Mouse (Mus musculus): Measurements from ENCODE around the gene Zcchc13. TPM values are rescaled to one million over a fixed set of nuclear protein-coding genes. Genes with fewer than 3 reads are reported as not detected.
A peak's percentile ranks its signal among the peaks of the same experiment; 100 is the strongest.

The Zcchc13 gene
- polyA plus RNA-seq, 1 experiment from 2014 or later: not detected

- DNase-seq: peak; percentile 19
These were observed 8.6 kb upstream of the Zcchc13 start for GRCm38 (mm10) chrX:103621799-103622198.

GRCm38 (mm10) chrX:103622260-103622934, 8.0 kb upstream of the Zcchc13 start:
- TF ChIP-seq EP300 (IDR thresholded peaks at IDR 0.05; ENCODE audit: low read depth) (no peak), CTCF (IDR thresholded peaks at IDR 0.05; ENCODE audit: low read depth) (peak; percentile 88)
- DNase-seq (peak; percentile 92), ATAC-seq (peak; percentile 98)
- H3K4me3 ChIP-seq (ENCODE audit: low read depth, low read length): peak overlapping the region; percentile 57
- H3K4me2 ChIP-seq (ENCODE audit: low read depth, low read length): peak overlapping the region; percentile 88
- no peaks in the 10 kb centered on the region for H3K27me3 ChIP-seq (ENCODE audit: insufficient read depth, low read length)
- H3K4me1 ChIP-seq (ENCODE audit: insufficient read depth): peaks cover 18% of the 10 kb centered on the region
- H3K9ac ChIP-seq (replicated peaks): peak overlapping the region; percentile 73
- peak overlapping the region; percentile 96 for H3K27ac ChIP-seq (ENCODE audit: low read depth)
- H3K36me3 ChIP-seq (replicated peaks; ENCODE audit: insufficient read depth, low read length): no peaks in the 10 kb centered on the region
- H3K9me3 ChIP-seq (ENCODE audit: low read length): no peaks in the 10 kb centered on the region
- WGBS (ENCODE audit: insufficient replicate concordance): under 1% methylated on average over 33 of the region's 33 CpGs

More at GRCm38 (mm10) chrX:103621799-103622198, 8.6 kb upstream of the Zcchc13 start:
- H3K4me3 ChIP-seq (ENCODE audit: low read depth, low read length): peak overlapping the region; percentile 57
- no peaks in the 10 kb centered on the region for H3K9me3 ChIP-seq (ENCODE audit: low read length)
- peak overlapping the region; percentile 96 for H3K27ac ChIP-seq (ENCODE audit: low read depth)
- no peaks in the 10 kb centered on the region for H3K27me3 ChIP-seq (ENCODE audit: insufficient read depth, low read length)
- no peaks in the 10 kb centered on the region for H3K36me3 ChIP-seq (replicated peaks; ENCODE audit: insufficient read depth, low read length)
- peak; percentile 20 for ATAC-seq
- H3K9ac ChIP-seq (replicated peaks): peak overlapping the region; percentile 73
- WGBS (ENCODE audit: insufficient replicate concordance): 4% methylated on average over 8 of the region's 8 CpGs
- TF ChIP-seq EP300 (IDR thresholded peaks at IDR 0.05; ENCODE audit: low read depth) (no peak), CTCF (IDR thresholded peaks at IDR 0.05; ENCODE audit: low read depth) (no peak)
- H3K4me2 ChIP-seq (ENCODE audit: low read depth, low read length): peak overlapping the region; percentile 88
- H3K4me1 ChIP-seq (ENCODE audit: insufficient read depth): peaks cover 18% of the 10 kb centered on the region

- peaks cover 13% of the 10 kb centered on the region for H3K4me1 ChIP-seq (ENCODE audit: insufficient read depth)
- H3K9me3 ChIP-seq (ENCODE audit: low read length): no peaks in the 10 kb centered on the region
- H3K4me3 ChIP-seq (ENCODE audit: low read depth, low read length): peak overlapping the region; percentile 51
- H3K27ac ChIP-seq (ENCODE audit: low read depth): no peak overlapping the region
- DNase-seq: no peak
- TF ChIP-seq CTCF (IDR thresholded peaks at IDR 0.05; ENCODE audit: low read depth) (no peak), EP300 (IDR thresholded peaks at IDR 0.05; ENCODE audit: low read depth) (no peak)
- peak overlapping the region; percentile 39 for H3K9ac ChIP-seq (replicated peaks)
- 6% methylated on average over 13 of the region's 13 CpGs for WGBS (ENCODE audit: insufficient replicate concordance)
- H3K36me3 ChIP-seq (replicated peaks; ENCODE audit: insufficient read depth, low read length): no peaks in the 10 kb centered on the region
- no peaks in the 10 kb centered on the region for H3K27me3 ChIP-seq (ENCODE audit: insufficient read depth, low read length)
- peak overlapping the region; percentile 88 for H3K4me2 ChIP-seq (ENCODE audit: low read depth, low read length)
- ATAC-seq: no peak
These were observed 7.5 kb upstream of the Zcchc13 start for GRCm38 (mm10) chrX:103622935-103623280.

- H3K4me3 ChIP-seq (ENCODE audit: low read depth, low read length): peak overlapping the region; percentile 51
- H3K4me2 ChIP-seq (ENCODE audit: low read depth, low read length): peak overlapping the region; percentile 88
- peak overlapping the region; percentile 39 for H3K9ac ChIP-seq (replicated peaks)
- TF ChIP-seq CTCF (IDR thresholded peaks at IDR 0.05; ENCODE audit: low read depth) (no peak), EP300 (IDR thresholded peaks at IDR 0.05; ENCODE audit: low read depth) (no peak)
- ATAC-seq: no peak
- no peaks in the 10 kb centered on the region for H3K27me3 ChIP-seq (ENCODE audit: insufficient read depth, low read length)
- H3K4me1 ChIP-seq (ENCODE audit: insufficient read depth): peaks cover 11% of the 10 kb centered on the region; the same call in 1 of the 2 replicates
- WGBS (ENCODE audit: insufficient replicate concordance): under 1% methylated on average over 23 of the region's 28 CpGs
- peak; percentile 23 for DNase-seq
- H3K9me3 ChIP-seq (ENCODE audit: low read length): no peaks in the 10 kb centered on the region
- H3K36me3 ChIP-seq (replicated peaks; ENCODE audit: insufficient read depth, low read length): no peaks in the 10 kb centered on the region
- H3K27ac ChIP-seq (ENCODE audit: low read depth): 0 out of 2 replicates have a peak overlapping the region, but pooled peaks have one; percentile 34
These were observed 7.0 kb upstream of the Zcchc13 start for GRCm38 (mm10) chrX:103623411-103623845.

- H3K4me3 ChIP-seq (ENCODE audit: low read depth, low read length): no peak overlapping the region
- WGBS (ENCODE audit: insufficient replicate concordance): 32% methylated on average over 5 of the region's 5 CpGs
- no peaks in the 10 kb centered on the region for H3K27me3 ChIP-seq (ENCODE audit: insufficient read depth, low read length)
- H3K4me2 ChIP-seq (ENCODE audit: low read depth, low read length): no peak overlapping the region
- no peak overlapping the region for H3K27ac ChIP-seq (ENCODE audit: low read depth)
- no peak for ATAC-seq
- no peak for DNase-seq
- H3K4me1 ChIP-seq (ENCODE audit: insufficient read depth): peaks cover 11% of the 10 kb centered on the region; the same call in 1 of the 2 replicates
- H3K36me3 ChIP-seq (replicated peaks; ENCODE audit: insufficient read depth, low read length): no peaks in the 10 kb centered on the region
- no peaks in the 10 kb centered on the region for H3K9me3 ChIP-seq (ENCODE audit: low read length)
- no peak overlapping the region for H3K9ac ChIP-seq (replicated peaks)
- TF ChIP-seq CTCF (IDR thresholded peaks at IDR 0.05; ENCODE audit: low read depth): peak; percentile 79
- no peak for TF ChIP-seq EP300 (IDR thresholded peaks at IDR 0.05; ENCODE audit: low read depth)
These were observed 5.8 kb upstream of the Zcchc13 start for GRCm38 (mm10) chrX:103624426-103625168.

- no peak overlapping the region for H3K4me3 ChIP-seq (ENCODE audit: low read depth, low read length)
- H3K9me3 ChIP-seq (ENCODE audit: low read length): no peaks in the 10 kb centered on the region
- H3K27ac ChIP-seq (ENCODE audit: low read depth): no peak overlapping the region
- ATAC-seq: no peak
- no peak overlapping the region for H3K4me2 ChIP-seq (ENCODE audit: low read depth, low read length)
- no peak overlapping the region for H3K9ac ChIP-seq (replicated peaks)
- TF ChIP-seq EP300 (IDR thresholded peaks at IDR 0.05; ENCODE audit: low read depth) (no peak), CTCF (IDR thresholded peaks at IDR 0.05; ENCODE audit: low read depth) (peak; percentile 46)
- no peak for DNase-seq
- 64% methylated on average over 1 of the region's 1 CpGs for WGBS (ENCODE audit: insufficient replicate concordance)
- no peaks in the 10 kb centered on the region for H3K36me3 ChIP-seq (replicated peaks; ENCODE audit: insufficient read depth, low read length)
- no peaks in the 10 kb centered on the region for H3K27me3 ChIP-seq (ENCODE audit: insufficient read depth, low read length)
- H3K4me1 ChIP-seq (ENCODE audit: insufficient read depth): no peaks in the 10 kb centered on the region
These were observed 1.5 kb upstream of the Zcchc13 start for GRCm38 (mm10) chrX:103628890-103629289.
